Mouse (Mus musculus): Measurements from ENCODE around the gene Arhgap8. TPM values are rescaled to one million over a fixed set of nuclear protein-coding genes. Genes with fewer than 3 reads are reported as not detected.

Gene Arhgap8
- polyA plus RNA-seq, 1 experiment = 5.3 TPM

GRCm38 (mm10) chr15:84682821-84683220, 37.0 kb upstream of the Arhgap8 start:
- Histone ChIP-seq H3K27ac (ENCODE audit: insufficient read depth, low read depth, low read length) (no peak overlapping the region), H3K36me3 (ENCODE audit: control insufficient read depth, insufficient read depth, low read length) (no peaks in the 10 kb centered on the region), H3K27me3 (replicated peaks; ENCODE audit: control insufficient read depth, insufficient read depth, low read length) (no peaks in the 10 kb centered on the region), H3K4me3 (ENCODE audit: insufficient read depth, low read depth, low read length) (no peak overlapping the region), H3K4me1 (ENCODE audit: control insufficient read depth, insufficient read depth, low read length) (peaks cover 10% of the 10 kb centered on the region; the same call in 1 of the 2 replicates)
- no peak for DNase-seq
- 63% methylated on average over 5 of the region's 5 CpGs for WGBS
- no peak for TF ChIP-seq POLR2A (IDR thresholded peaks at IDR 0.05; ENCODE audit: low read depth, low read length)
- no peak for TF ChIP-seq CTCF (conservative IDR thresholded peaks at IDR 0.05; ENCODE audit: insufficient read depth, insufficient read length, low read depth, low read length)

- no peak for DNase-seq
- Histone ChIP-seq H3K36me3 (ENCODE audit: control insufficient read depth, insufficient read depth, low read length) (no peaks in the 10 kb centered on the region), H3K27me3 (replicated peaks; ENCODE audit: control insufficient read depth, insufficient read depth, low read length) (no peaks in the 10 kb centered on the region), H3K4me3 (ENCODE audit: insufficient read depth, low read depth, low read length) (no peak overlapping the region), H3K4me1 (ENCODE audit: control insufficient read depth, insufficient read depth, low read length) (peaks cover 14% of the 10 kb centered on the region; the same call in 1 of the 2 replicates), H3K27ac (ENCODE audit: insufficient read depth, low read depth, low read length) (no peak overlapping the region)
- WGBS = 77% methylated on average over 5 of the region's 5 CpGs
- TF ChIP-seq CTCF (conservative IDR thresholded peaks at IDR 0.05; ENCODE audit: insufficient read depth, insufficient read length, low read depth, low read length) (no peak), POLR2A (IDR thresholded peaks at IDR 0.05; ENCODE audit: low read depth, low read length) (no peak)
Observed at GRCm38 (mm10) chr15:84684520-84684919, 35.3 kb upstream of the Arhgap8 start.

- no peaks in the 10 kb centered on the region for H3K36me3 ChIP-seq (ENCODE audit: control insufficient read depth, insufficient read depth, low read length)
- H3K27me3 ChIP-seq (replicated peaks; ENCODE audit: control insufficient read depth, insufficient read depth, low read length) = no peaks in the 10 kb centered on the region
- no peak for TF ChIP-seq POLR2A (IDR thresholded peaks at IDR 0.05; ENCODE audit: low read depth, low read length)
- no peak for TF ChIP-seq CTCF (conservative IDR thresholded peaks at IDR 0.05; ENCODE audit: insufficient read depth, insufficient read length, low read depth, low read length)
- no peak overlapping the region for H3K4me3 ChIP-seq (ENCODE audit: insufficient read depth, low read depth, low read length)
- H3K4me1 ChIP-seq (ENCODE audit: control insufficient read depth, insufficient read depth, low read length) = peaks cover 11% of the 10 kb centered on the region; the same call in 1 of the 2 replicates
- 47% methylated on average over 3 of the region's 3 CpGs for WGBS
- no peak overlapping the region for H3K27ac ChIP-seq (ENCODE audit: insufficient read depth, low read depth, low read length)
- no peak for DNase-seq
Observed at GRCm38 (mm10) chr15:84685417-84685816, 34.4 kb upstream of the Arhgap8 start.

- 53% methylated on average over 14 of the region's 14 CpGs for WGBS
- TF ChIP-seq CTCF (conservative IDR thresholded peaks at IDR 0.05; ENCODE audit: insufficient read depth, insufficient read length, low read depth, low read length) (no peak), POLR2A (IDR thresholded peaks at IDR 0.05; ENCODE audit: low read depth, low read length) (no peak)
- Histone ChIP-seq H3K27me3 (replicated peaks; ENCODE audit: control insufficient read depth, insufficient read depth, low read length) (no peaks in the 10 kb centered on the region), H3K27ac (ENCODE audit: insufficient read depth, low read depth, low read length) (no peak overlapping the region), H3K4me3 (ENCODE audit: insufficient read depth, low read depth, low read length) (no peak overlapping the region), H3K4me1 (ENCODE audit: control insufficient read depth, insufficient read depth, low read length) (peaks cover 9% of the 10 kb centered on the region; the same call in 1 of the 2 replicates), H3K36me3 (ENCODE audit: control insufficient read depth, insufficient read depth, low read length) (no peaks in the 10 kb centered on the region)
- peak; percentile 23 for DNase-seq
Observed at GRCm38 (mm10) chr15:84687904-84688303, 31.9 kb upstream of the Arhgap8 start.

- no peak for DNase-seq
- Histone ChIP-seq H3K27me3 (replicated peaks; ENCODE audit: control insufficient read depth, insufficient read depth, low read length) (no peaks in the 10 kb centered on the region), H3K27ac (ENCODE audit: insufficient read depth, low read depth, low read length) (no peak overlapping the region), H3K4me1 (ENCODE audit: control insufficient read depth, insufficient read depth, low read length) (peaks cover 9% of the 10 kb centered on the region; the same call in 1 of the 2 replicates), H3K36me3 (ENCODE audit: control insufficient read depth, insufficient read depth, low read length) (no peaks in the 10 kb centered on the region), H3K4me3 (ENCODE audit: insufficient read depth, low read depth, low read length) (no peak overlapping the region)
- WGBS = 54% methylated on average over 6 of the region's 6 CpGs
- no peak for TF ChIP-seq POLR2A (IDR thresholded peaks at IDR 0.05; ENCODE audit: low read depth, low read length)
Observed at GRCm38 (mm10) chr15:84689356-84689755, 30.5 kb upstream of the Arhgap8 start.

- Histone ChIP-seq H3K36me3 (ENCODE audit: control insufficient read depth, insufficient read depth, low read length) (no peaks in the 10 kb centered on the region), H3K4me1 (ENCODE audit: control insufficient read depth, insufficient read depth, low read length) (peaks cover 14% of the 10 kb centered on the region; the same call in 1 of the 2 replicates), H3K27me3 (replicated peaks; ENCODE audit: control insufficient read depth, insufficient read depth, low read length) (no peaks in the 10 kb centered on the region), H3K4me3 (ENCODE audit: insufficient read depth, low read depth, low read length) (no peak overlapping the region), H3K27ac (ENCODE audit: insufficient read depth, low read depth, low read length) (no peak overlapping the region)
- 66% methylated on average over 6 of the region's 6 CpGs for WGBS
- DNase-seq = no peak
- no peak for TF ChIP-seq POLR2A (IDR thresholded peaks at IDR 0.05; ENCODE audit: low read depth, low read length)
- no peak for TF ChIP-seq CTCF (conservative IDR thresholded peaks at IDR 0.05; ENCODE audit: insufficient read depth, insufficient read length, low read depth, low read length)
Observed at GRCm38 (mm10) chr15:84691513-84691912, 28.3 kb upstream of the Arhgap8 start.

- Histone ChIP-seq H3K4me3 (ENCODE audit: insufficient read depth, low read depth, low read length) (no peak overlapping the region), H3K4me1 (ENCODE audit: control insufficient read depth, insufficient read depth, low read length) (peaks cover 15% of the 10 kb centered on the region; the same call in 1 of the 2 replicates), H3K27ac (ENCODE audit: insufficient read depth, low read depth, low read length) (no peak overlapping the region), H3K36me3 (ENCODE audit: control insufficient read depth, insufficient read depth, low read length) (no peaks in the 10 kb centered on the region), H3K27me3 (replicated peaks; ENCODE audit: control insufficient read depth, insufficient read depth, low read length) (no peaks in the 10 kb centered on the region)
- TF ChIP-seq POLR2A (IDR thresholded peaks at IDR 0.05; ENCODE audit: low read depth, low read length) = no peak
- TF ChIP-seq CTCF (conservative IDR thresholded peaks at IDR 0.05; ENCODE audit: insufficient read depth, insufficient read length, low read depth, low read length) = no peak
- DNase-seq = no peak
- 70% methylated on average over 7 of the region's 7 CpGs for WGBS
Observed at GRCm38 (mm10) chr15:84692645-84693044, 27.2 kb upstream of the Arhgap8 start.

Data from kidney, adult 2 months (tissue).